Comparison of ENCODE assay signal across 39 mouse cellular contexts in the genomic region with DNA sequence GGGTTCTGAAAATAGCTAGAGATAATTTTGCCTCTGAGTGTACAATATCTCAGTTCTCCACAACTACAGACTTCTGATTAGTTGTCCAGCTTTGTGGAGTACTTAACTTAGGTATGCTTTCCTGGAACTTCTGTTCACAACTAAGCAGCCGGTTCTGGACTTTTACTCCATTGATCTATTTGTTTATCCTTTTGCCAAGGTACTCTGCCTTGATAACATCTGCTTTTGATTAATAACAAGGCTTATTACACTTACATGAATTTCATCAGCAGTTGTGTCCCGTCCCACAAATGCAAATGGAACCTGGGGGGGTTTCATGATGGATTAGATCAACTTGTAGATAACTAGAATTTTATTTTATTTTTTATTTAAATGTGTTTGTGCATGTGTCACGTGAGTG. TPM values are rescaled to one million over a fixed set of nuclear protein-coding genes. Genes with fewer than 3 reads are reported as not detected.
"Had no signal": no experiment of that assay in that cellular context is flagged by ENCODE, and none has a peak within 500 bp of the region (broad histone marks: within the 10 kb centered on the region; RNA-seq: fewer than 3 reads in every experiment).

No protein-coding gene starts in this region.

- H3K27me3 ChIP-seq: embryonic facial prominence, embryonic 12.5 days; embryonic facial prominence, embryonic 13.5 days; embryonic facial prominence, embryonic 15.5 days; forebrain, embryonic 12.5 days; forebrain, embryonic 13.5 days; forebrain, embryonic 15.5 days had no signal

- DNase-seq: cerebellum, adult 2 months; cerebellum, adult 8-10 months; cerebellum, adult 9-10 months; cerebellum, adult 9-11 months; cerebellum, postnatal 10 days; cerebellum, postnatal 14 days; cerebellum, postnatal 25 days; cerebellum, postnatal 36 days; embryo, embryonic 11 days; forebrain, postnatal 0 days; gastrocnemius, adult 2 months; gastrocnemius, postnatal 10 days; gastrocnemius, postnatal 14 days; gastrocnemius, postnatal 25 days; gastrocnemius, postnatal 36 days; heart, adult 11 months; heart, adult 18-20 months had no signal

- H3K27ac ChIP-seq: embryonic facial prominence, embryonic 10.5 days; embryonic facial prominence, embryonic 12.5 days; embryonic facial prominence, embryonic 13.5 days; embryonic facial prominence, embryonic 15.5 days; forebrain, embryonic 10.5 days; forebrain, embryonic 12.5 days; forebrain, embryonic 13.5 days; forebrain, embryonic 15.5 days; gastrocnemius, adult 2 months had no signal

- ATAC-seq: forebrain, embryonic 13.5 days; forebrain, embryonic 14.5 days; forebrain, embryonic 15.5 days; forebrain, embryonic 16.5 days; forebrain, postnatal 0 days had no signal

- H3K36me3 ChIP-seq: embryonic facial prominence, embryonic 10.5 days; embryonic facial prominence, embryonic 12.5 days; embryonic facial prominence, embryonic 13.5 days; embryonic facial prominence, embryonic 15.5 days; forebrain, embryonic 10.5 days; forebrain, embryonic 12.5 days; forebrain, embryonic 15.5 days had no signal

- H3K4me1 ChIP-seq: embryonic facial prominence, embryonic 10.5 days; embryonic facial prominence, embryonic 12.5 days; embryonic facial prominence, embryonic 13.5 days; embryonic facial prominence, embryonic 15.5 days; forebrain, embryonic 10.5 days; forebrain, embryonic 12.5 days; forebrain, embryonic 13.5 days; forebrain, embryonic 15.5 days had no signal

- H3K9ac ChIP-seq: embryonic facial prominence, embryonic 12.5 days; embryonic facial prominence, embryonic 13.5 days; embryonic facial prominence, embryonic 15.5 days; forebrain, embryonic 12.5 days; forebrain, embryonic 13.5 days; forebrain, embryonic 15.5 days; forebrain, postnatal 0 days had no signal

- H3K9me3 ChIP-seq: embryonic facial prominence, embryonic 10.5 days; embryonic facial prominence, embryonic 12.5 days; embryonic facial prominence, embryonic 13.5 days; embryonic facial prominence, embryonic 15.5 days; forebrain, embryonic 10.5 days; forebrain, embryonic 12.5 days; forebrain, embryonic 13.5 days; forebrain, embryonic 15.5 days had no signal

- H3K4me3 ChIP-seq: embryonic facial prominence, embryonic 10.5 days; embryonic facial prominence, embryonic 12.5 days; embryonic facial prominence, embryonic 13.5 days; embryonic facial prominence, embryonic 15.5 days; erythroblast, embryonic 14.5 days; forebrain, embryonic 10.5 days; forebrain, embryonic 12.5 days; forebrain, embryonic 13.5 days; forebrain, embryonic 15.5 days; gastrocnemius, adult 2 months had no signal

- H3K4me2 ChIP-seq: embryonic facial prominence, embryonic 12.5 days; embryonic facial prominence, embryonic 13.5 days; embryonic facial prominence, embryonic 15.5 days; forebrain, embryonic 12.5 days; forebrain, embryonic 13.5 days; forebrain, embryonic 15.5 days had no signal

RNA-seq across cellular contexts. Expression of a gene that starts 3.8 kb away (rescaled TPM):
- total RNA-seq: common myeloid progenitor, adult 5-6 weeks; forebrain, postnatal 0 days; gastrocnemius, adult 18-20 months; gastrocnemius, adult 2 months; gastrocnemius, postnatal 10 days; gastrocnemius, postnatal 25 days; gastrocnemius, postnatal 36 days; gastrocnemius, postnatal 4 days; granulocyte monocyte progenitor cell, adult 5-6 weeks; heart, adult 18-20 months had no signal
- polyA plus RNA-seq: cortical plate, adult 2 months; embryonic facial prominence, embryonic 10.5 days; embryonic facial prominence, embryonic 11.5 days; embryonic facial prominence, embryonic 12.5 days; embryonic facial prominence, embryonic 13.5 days; embryonic facial prominence, embryonic 14.5 days; embryonic facial prominence, embryonic 15.5 days; erythroblast, embryonic 14.5 days; forebrain, embryonic 10.5 days; forebrain, embryonic 11.5 days; forebrain, embryonic 12.5 days; forebrain, embryonic 13.5 days; forebrain, embryonic 14.5 days; forebrain, embryonic 15.5 days; forebrain, embryonic 16.5 days; forebrain, postnatal 0 days; frontal cortex, adult 2 months had no signal

RNA-seq across cellular contexts. Expression of a gene that starts 33.4 kb away (rescaled TPM):
- total RNA-seq: common myeloid progenitor, adult 5-6 weeks; forebrain, postnatal 0 days; gastrocnemius, adult 18-20 months; gastrocnemius, adult 2 months; gastrocnemius, adult 8-10 months; gastrocnemius, postnatal 10 days; gastrocnemius, postnatal 14 days; gastrocnemius, postnatal 25 days; gastrocnemius, postnatal 36 days; gastrocnemius, postnatal 4 days; granulocyte monocyte progenitor cell, adult 5-6 weeks; heart, adult 18-20 months had no signal
- polyA plus RNA-seq: cerebellum, adult 2 months; cortical plate, adult 2 months; embryonic facial prominence, embryonic 10.5 days; embryonic facial prominence, embryonic 11.5 days; embryonic facial prominence, embryonic 12.5 days; embryonic facial prominence, embryonic 13.5 days; embryonic facial prominence, embryonic 14.5 days; embryonic facial prominence, embryonic 15.5 days; erythroblast, embryonic 14.5 days; forebrain, embryonic 10.5 days; forebrain, embryonic 11.5 days; forebrain, embryonic 12.5 days; forebrain, embryonic 13.5 days; forebrain, embryonic 14.5 days; forebrain, embryonic 15.5 days; forebrain, embryonic 16.5 days; forebrain, postnatal 0 days; frontal cortex, adult 2 months had no signal

RNA-seq across cellular contexts. Expression of a gene that starts 37.1 kb away (rescaled TPM):
- total RNA-seq: common myeloid progenitor, adult 5-6 weeks; gastrocnemius, adult 18-20 months; gastrocnemius, adult 2 months; gastrocnemius, adult 8-10 months; gastrocnemius, postnatal 10 days; gastrocnemius, postnatal 14 days; gastrocnemius, postnatal 25 days; gastrocnemius, postnatal 36 days; granulocyte monocyte progenitor cell, adult 5-6 weeks; heart, adult 18-20 months had no signal
- polyA plus RNA-seq: embryonic facial prominence, embryonic 10.5 days; embryonic facial prominence, embryonic 15.5 days; erythroblast, embryonic 14.5 days; forebrain, embryonic 10.5 days; forebrain, embryonic 11.5 days; forebrain, embryonic 12.5 days; forebrain, embryonic 13.5 days; forebrain, embryonic 14.5 days; forebrain, embryonic 15.5 days; forebrain, embryonic 16.5 days had no signal

RNA-seq across cellular contexts. Expression of a gene that starts 41.0 kb away (rescaled TPM):
- total RNA-seq: common myeloid progenitor, adult 5-6 weeks; forebrain, postnatal 0 days; gastrocnemius, adult 18-20 months; gastrocnemius, adult 2 months; gastrocnemius, adult 8-10 months; gastrocnemius, postnatal 10 days; gastrocnemius, postnatal 14 days; gastrocnemius, postnatal 25 days; gastrocnemius, postnatal 36 days; gastrocnemius, postnatal 4 days; granulocyte monocyte progenitor cell, adult 5-6 weeks; heart, adult 18-20 months had no signal
- polyA plus RNA-seq: cerebellum, adult 2 months; cortical plate, adult 2 months; embryonic facial prominence, embryonic 10.5 days; embryonic facial prominence, embryonic 11.5 days; embryonic facial prominence, embryonic 12.5 days; embryonic facial prominence, embryonic 13.5 days; embryonic facial prominence, embryonic 14.5 days; embryonic facial prominence, embryonic 15.5 days; erythroblast, embryonic 14.5 days; forebrain, embryonic 10.5 days; forebrain, embryonic 11.5 days; forebrain, embryonic 12.5 days; forebrain, embryonic 13.5 days; forebrain, embryonic 14.5 days; forebrain, embryonic 15.5 days; forebrain, embryonic 16.5 days; forebrain, postnatal 0 days; frontal cortex, adult 2 months; gonadal fat pad, adult 2 months had no signal

RNA-seq across cellular contexts. Expression of a gene that starts 58.7 kb away (rescaled TPM):
- total RNA-seq: common myeloid progenitor, adult 5-6 weeks; forebrain, postnatal 0 days; gastrocnemius, adult 2 months; gastrocnemius, adult 8-10 months; gastrocnemius, postnatal 10 days; gastrocnemius, postnatal 14 days; gastrocnemius, postnatal 25 days; gastrocnemius, postnatal 36 days; granulocyte monocyte progenitor cell, adult 5-6 weeks; heart, adult 18-20 months had no signal
- polyA plus RNA-seq: cerebellum, adult 2 months; cortical plate, adult 2 months; embryonic facial prominence, embryonic 10.5 days; embryonic facial prominence, embryonic 11.5 days; embryonic facial prominence, embryonic 12.5 days; embryonic facial prominence, embryonic 13.5 days; embryonic facial prominence, embryonic 14.5 days; embryonic facial prominence, embryonic 15.5 days; erythroblast, embryonic 14.5 days; forebrain, embryonic 10.5 days; forebrain, embryonic 11.5 days; forebrain, embryonic 12.5 days; forebrain, embryonic 13.5 days; forebrain, embryonic 14.5 days; forebrain, embryonic 15.5 days; forebrain, embryonic 16.5 days; forebrain, postnatal 0 days; frontal cortex, adult 2 months had no signal
